Mouse (Mus musculus): ENCODE measurements around the gene Gm17359. TPM values are rescaled to one million over a fixed set of nuclear protein-coding genes. Genes with fewer than 3 reads are reported as not detected.

The Gm17359 gene
- polyA plus RNA-seq, 2 experiments: not detected

DNA sequence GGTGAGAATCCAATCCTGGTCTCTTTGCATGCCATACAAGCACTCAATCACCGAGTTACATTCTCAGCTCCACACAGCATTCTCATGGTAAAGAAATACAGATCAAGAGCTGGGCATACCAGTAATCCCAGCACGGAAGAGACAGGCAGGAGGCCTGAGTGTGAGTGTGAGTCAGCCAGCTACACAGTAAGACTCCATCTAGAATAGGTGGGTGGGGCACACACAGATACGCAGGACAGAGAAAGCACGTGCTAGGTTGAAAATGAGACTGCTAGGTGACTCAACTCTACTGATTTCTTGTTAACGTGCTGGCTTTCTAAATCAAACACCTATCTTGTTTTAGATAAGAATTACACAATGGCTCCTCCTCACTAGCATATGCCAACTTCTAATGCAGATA is 153.6 kb downstream of the Gm17359 start:
- ATAC-seq (ENCODE audit: insufficient read depth): no peak
- Histone ChIP-seq H3K27me3 (ENCODE audit: control insufficient read depth, insufficient read depth, low read length) (no peaks in the 10 kb centered on the region), H3K4me3 (ENCODE audit: insufficient read depth in 1 of 2, low read depth in 2 of 2, low read length in 2 of 2) (no peak overlapping the region), H3K27ac (no peak overlapping the region), H3K9me3 (ENCODE audit: control insufficient read depth, low read length) (no peaks in the 10 kb centered on the region), H3K4me1 (replicated peaks; ENCODE audit: control insufficient read depth in 2 of 2, insufficient read depth in 2 of 2, low read length in 1 of 2) (no peaks in the 10 kb centered on the region), H3K9ac (replicated peaks) (no peak overlapping the region), H3K36me3 (replicated peaks; ENCODE audit: control insufficient read depth, insufficient read depth, low read depth) (peaks cover 49% of the 10 kb centered on the region), H3K4me2 (ENCODE audit: low read depth) (no peak overlapping the region)
- DNase-seq (ENCODE audit: low read depth in 3 of 3, low spot score in 3 of 3): no peak
- TF ChIP-seq CTCF (IDR thresholded peaks at IDR 0.05; ENCODE audit: low read depth): no peak
- no peak for TF ChIP-seq EP300 (IDR thresholded peaks at IDR 0.05; ENCODE audit: low read depth)
- WGBS (ENCODE audit: insufficient replicate concordance): 78% methylated on average over 5 of the region's 5 CpGs

DNA sequence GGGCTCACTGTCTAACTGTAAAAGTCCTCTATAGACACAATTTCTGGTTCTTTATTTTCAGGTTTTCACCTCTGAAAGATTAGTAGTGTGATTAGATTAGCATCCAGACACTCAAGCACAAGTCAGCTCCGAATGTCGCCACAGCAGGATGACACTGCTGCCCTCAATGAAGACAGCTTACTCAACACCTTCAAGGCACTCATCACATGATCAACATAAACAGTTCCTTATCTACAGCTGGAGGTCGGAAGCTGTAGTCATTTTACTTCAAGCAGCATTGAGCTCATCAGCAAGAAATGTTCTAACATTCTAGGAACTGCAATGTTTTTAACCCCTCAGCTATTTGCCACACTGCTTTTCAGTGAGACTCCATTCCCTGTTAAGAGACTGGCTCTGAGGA is 155.2 kb downstream of the Gm17359 start:
- TF ChIP-seq EP300 (IDR thresholded peaks at IDR 0.05; ENCODE audit: low read depth): no peak
- no peak for TF ChIP-seq CTCF (IDR thresholded peaks at IDR 0.05; ENCODE audit: low read depth)
- Histone ChIP-seq H3K27ac (no peak overlapping the region), H3K9me3 (ENCODE audit: control insufficient read depth, low read length) (no peaks in the 10 kb centered on the region), H3K9ac (replicated peaks) (no peak overlapping the region), H3K4me2 (ENCODE audit: low read depth) (no peak overlapping the region), H3K27me3 (ENCODE audit: control insufficient read depth, insufficient read depth, low read length) (no peaks in the 10 kb centered on the region), H3K4me1 (replicated peaks; ENCODE audit: control insufficient read depth in 2 of 2, insufficient read depth in 2 of 2, low read length in 1 of 2) (no peaks in the 10 kb centered on the region), H3K4me3 (ENCODE audit: insufficient read depth in 1 of 2, low read depth in 2 of 2, low read length in 2 of 2) (no peak overlapping the region), H3K36me3 (replicated peaks; ENCODE audit: control insufficient read depth, insufficient read depth, low read depth) (peaks cover 53% of the 10 kb centered on the region)
- no peak for DNase-seq (ENCODE audit: low read depth in 3 of 3, low spot score in 3 of 3)
- 60% methylated on average over 3 of the region's 3 CpGs for WGBS (ENCODE audit: insufficient replicate concordance)
- no peak for ATAC-seq (ENCODE audit: insufficient read depth)

DNA sequence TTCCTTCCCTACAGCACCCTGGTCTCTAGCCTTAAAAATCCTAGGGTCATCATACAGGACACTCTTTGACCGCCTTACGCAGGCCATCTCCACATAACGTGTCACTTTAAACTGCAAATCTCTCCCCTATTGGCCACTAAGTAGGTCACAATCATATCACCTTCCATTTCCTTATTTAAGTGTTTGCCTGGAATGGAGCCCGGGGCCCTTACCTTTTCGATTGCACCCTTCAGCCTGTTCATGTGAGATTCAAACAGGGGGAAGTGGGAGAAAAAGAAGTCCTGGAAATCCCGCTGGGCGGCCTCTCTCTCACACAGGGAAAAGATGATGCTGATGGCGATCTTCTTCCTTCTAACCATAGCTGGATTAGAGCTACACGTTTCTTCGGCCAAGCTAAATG is 156.6 kb downstream of the Gm17359 start:
- H3K27me3 ChIP-seq (ENCODE audit: control insufficient read depth, insufficient read depth, low read length): no peaks in the 10 kb centered on the region
- no peak for ATAC-seq (ENCODE audit: insufficient read depth)
- H3K27ac ChIP-seq: no peak overlapping the region
- H3K4me2 ChIP-seq (ENCODE audit: low read depth): no peak overlapping the region
- no peak for TF ChIP-seq EP300 (IDR thresholded peaks at IDR 0.05; ENCODE audit: low read depth)
- no peak for TF ChIP-seq CTCF (IDR thresholded peaks at IDR 0.05; ENCODE audit: low read depth)
- H3K9me3 ChIP-seq (ENCODE audit: control insufficient read depth, low read length): no peaks in the 10 kb centered on the region
- WGBS (ENCODE audit: insufficient replicate concordance): 91% methylated on average over 10 of the region's 10 CpGs
- no peak overlapping the region for H3K9ac ChIP-seq (replicated peaks)
- peaks cover 49% of the 10 kb centered on the region for H3K36me3 ChIP-seq (replicated peaks; ENCODE audit: control insufficient read depth, insufficient read depth, low read depth)
- no peak overlapping the region for H3K4me3 ChIP-seq (ENCODE audit: insufficient read depth in 1 of 2, low read depth in 2 of 2, low read length in 2 of 2)
- no peak for DNase-seq (ENCODE audit: low read depth in 3 of 3, low spot score in 3 of 3)
- no peaks in the 10 kb centered on the region for H3K4me1 ChIP-seq (replicated peaks; ENCODE audit: control insufficient read depth in 2 of 2, insufficient read depth in 2 of 2, low read length in 1 of 2)

DNA sequence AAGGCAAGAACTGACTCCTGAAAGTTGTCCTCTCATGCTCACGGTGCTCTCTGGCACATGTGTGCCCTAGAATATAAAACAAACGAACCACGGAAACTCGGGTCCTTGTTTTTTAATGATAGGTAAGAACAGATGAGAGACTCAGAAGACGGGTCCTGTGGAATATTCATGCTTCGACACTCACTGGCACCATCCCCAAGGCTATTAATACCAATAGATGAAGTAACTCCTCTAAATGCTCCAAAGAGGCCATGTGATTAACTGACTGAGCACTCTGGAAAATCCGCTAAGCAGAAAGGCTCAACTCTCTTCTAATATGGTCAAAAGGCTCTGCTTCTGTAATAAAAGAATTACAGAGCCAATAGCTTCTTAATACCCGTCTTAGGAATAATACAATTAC is 157.6 kb downstream of the Gm17359 start:
- H3K4me3 ChIP-seq (ENCODE audit: insufficient read depth in 1 of 2, low read depth in 2 of 2, low read length in 2 of 2): no peak overlapping the region
- 89% methylated on average over 8 of the region's 8 CpGs for WGBS (ENCODE audit: insufficient replicate concordance)
- ATAC-seq (ENCODE audit: insufficient read depth) (no peak), DNase-seq (ENCODE audit: low read depth in 3 of 3, low spot score in 3 of 3) (no peak)
- H3K9me3 ChIP-seq (ENCODE audit: control insufficient read depth, low read length): no peaks in the 10 kb centered on the region
- no peak overlapping the region for H3K9ac ChIP-seq (replicated peaks)
- TF ChIP-seq CTCF (IDR thresholded peaks at IDR 0.05; ENCODE audit: low read depth) (no peak), EP300 (IDR thresholded peaks at IDR 0.05; ENCODE audit: low read depth) (no peak)
- no peak overlapping the region for H3K4me2 ChIP-seq (ENCODE audit: low read depth)
- peaks cover 40% of the 10 kb centered on the region for H3K36me3 ChIP-seq (replicated peaks; ENCODE audit: control insufficient read depth, insufficient read depth, low read depth)
- no peaks in the 10 kb centered on the region for H3K4me1 ChIP-seq (replicated peaks; ENCODE audit: control insufficient read depth in 2 of 2, insufficient read depth in 2 of 2, low read length in 1 of 2)
- no peak overlapping the region for H3K27ac ChIP-seq
- H3K27me3 ChIP-seq (ENCODE audit: control insufficient read depth, insufficient read depth, low read length): no peaks in the 10 kb centered on the region

DNA sequence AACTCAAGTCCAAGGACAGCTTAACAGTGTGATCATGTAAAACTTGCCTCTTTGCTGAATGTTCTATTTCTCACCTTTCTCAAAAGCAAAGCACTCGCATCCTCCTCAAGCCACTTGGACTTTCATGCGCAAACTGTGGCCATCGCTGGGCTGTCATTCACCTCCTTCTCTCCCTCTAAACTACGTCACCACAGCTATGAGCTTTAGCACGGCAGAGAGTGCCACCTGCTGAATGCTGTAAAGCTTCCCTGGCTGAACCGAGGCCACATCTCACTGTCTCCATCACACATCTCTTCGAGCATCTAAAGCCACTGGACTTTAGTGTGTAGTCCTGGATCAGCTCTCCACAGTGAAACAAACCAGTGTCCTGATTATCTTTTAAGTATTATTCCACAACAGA is 158.7 kb downstream of the Gm17359 start:
- Histone ChIP-seq H3K27me3 (ENCODE audit: control insufficient read depth, insufficient read depth, low read length) (no peaks in the 10 kb centered on the region), H3K4me3 (ENCODE audit: insufficient read depth in 1 of 2, low read depth in 2 of 2, low read length in 2 of 2) (no peak overlapping the region), H3K9me3 (ENCODE audit: control insufficient read depth, low read length) (no peaks in the 10 kb centered on the region), H3K4me1 (replicated peaks; ENCODE audit: control insufficient read depth in 2 of 2, insufficient read depth in 2 of 2, low read length in 1 of 2) (no peaks in the 10 kb centered on the region), H3K36me3 (replicated peaks; ENCODE audit: control insufficient read depth, insufficient read depth, low read depth) (peaks cover 43% of the 10 kb centered on the region), H3K4me2 (ENCODE audit: low read depth) (no peak overlapping the region), H3K27ac (no peak overlapping the region), H3K9ac (replicated peaks) (no peak overlapping the region)
- DNase-seq (ENCODE audit: low read depth in 3 of 3, low spot score in 3 of 3) (no peak), ATAC-seq (ENCODE audit: insufficient read depth) (no peak)
- 81% methylated on average over 7 of the region's 7 CpGs for WGBS (ENCODE audit: insufficient replicate concordance)
- 0 out of 2 replicates have a peak, but pooled peaks have one; percentile 19 for TF ChIP-seq CTCF (IDR thresholded peaks at IDR 0.05; ENCODE audit: low read depth)
- TF ChIP-seq EP300 (IDR thresholded peaks at IDR 0.05; ENCODE audit: low read depth): no peak

All from liver, embryonic 14.5 days (tissue).